Mouse (Mus musculus): ENCODE data around the gene Gm12253. TPM values are rescaled to one million over a fixed set of nuclear protein-coding genes. Genes with fewer than 3 reads are reported as not detected.

Gene Gm12253
- total and polyA plus RNA-seq, 3 experiments = not detected

DNA sequence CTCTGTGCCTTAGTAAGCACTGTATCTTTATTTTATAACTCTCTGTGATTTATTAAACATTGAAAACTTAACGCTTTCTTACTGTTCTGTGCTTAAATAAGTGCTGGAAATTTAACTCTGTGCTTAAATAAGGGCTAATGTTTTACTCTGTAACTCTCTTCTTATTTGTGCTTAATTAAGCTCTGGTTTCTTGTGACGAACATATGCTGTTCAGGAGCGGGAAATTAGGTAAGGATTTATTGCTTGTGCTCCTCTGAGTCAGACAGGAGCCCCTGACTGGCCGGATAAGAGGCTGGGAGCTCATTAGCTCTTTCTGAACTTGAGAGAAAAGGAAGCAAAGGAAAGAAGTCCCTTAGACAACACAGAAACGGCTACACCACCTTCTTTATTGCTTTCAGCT lies 5.5 kb downstream of the Gm12253 start:
- no peaks in the 10 kb centered on the region for H3K79me2 ChIP-seq (replicated peaks; ENCODE audit: control insufficient read depth, insufficient read depth, low read length)
- H3K27ac ChIP-seq = no peak overlapping the region
- H3K9ac ChIP-seq (ENCODE audit: low read depth, low read length) = no peak overlapping the region
- no peak overlapping the region for H3K4me3 ChIP-seq
- no peaks in the 10 kb centered on the region for H3K27me3 ChIP-seq (ENCODE audit: control insufficient read depth, insufficient read depth, low read length)
- TF ChIP-seq CTCF (IDR thresholded peaks at IDR 0.05) (no peak), EP300 (IDR thresholded peaks at IDR 0.05; ENCODE audit: insufficient read depth, low read depth, low read length) (no peak), POLR2A (IDR thresholded peaks at IDR 0.05; ENCODE audit: insufficient read depth, low read depth, low read length) (no peak)
- WGBS = 49% methylated on average over 5 of the region's 5 CpGs
- no peak for DNase-seq
- no peaks in the 10 kb centered on the region for H3K4me1 ChIP-seq (ENCODE audit: control insufficient read depth, insufficient read depth, low read length)
- intact Hi-C loops (cut with DNase I) = no loop called here
- no peaks in the 10 kb centered on the region for H3K36me3 ChIP-seq (ENCODE audit: control insufficient read depth, insufficient read depth, low read length)

DNA sequence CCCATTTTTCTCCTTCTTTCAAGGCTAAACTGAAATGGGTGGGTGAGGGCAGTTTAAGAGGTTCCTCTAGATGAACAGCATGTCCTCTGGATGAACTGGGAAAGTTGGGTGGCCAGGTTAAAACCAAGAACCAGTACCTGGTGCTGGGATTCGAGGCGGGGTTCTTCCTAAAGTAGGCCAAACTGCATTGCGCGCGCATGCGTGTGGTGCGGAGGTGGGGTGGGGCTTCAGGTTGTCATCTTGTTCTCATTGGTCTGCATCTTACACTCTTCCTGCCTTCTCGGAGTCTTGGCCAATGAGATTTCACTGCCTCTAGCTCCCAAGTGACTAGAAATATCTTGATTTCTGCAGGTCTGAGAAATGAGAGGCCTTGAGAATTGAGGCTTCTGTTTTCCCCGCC lies 20.4 kb downstream of the Gm12253 start, which contains the start of gene Lypd9:
TSS of gene Lypd9 (minus strand) at position 165 of the 400 bp plus-strand sequence.
- no peak within 1 kb of the TSS for H3K27ac ChIP-seq
- H3K4me3 ChIP-seq = no peak within 1 kb of the TSS
- DNase-seq = no peak
- intact Hi-C loops (cut with DNase I) = no loop called here
- no peaks in the 10 kb centered on the region for H3K4me1 ChIP-seq (ENCODE audit: control insufficient read depth, insufficient read depth, low read length)
- 94% methylated on average over 9 of the region's 9 CpGs for WGBS
- no peaks in the 10 kb centered on the region for H3K79me2 ChIP-seq (replicated peaks; ENCODE audit: control insufficient read depth, insufficient read depth, low read length)
- H3K9ac ChIP-seq (ENCODE audit: low read depth, low read length) = no peak within 1 kb of the TSS
- no peaks in the 10 kb centered on the region for H3K27me3 ChIP-seq (ENCODE audit: control insufficient read depth, insufficient read depth, low read length)
- H3K36me3 ChIP-seq (ENCODE audit: control insufficient read depth, insufficient read depth, low read length) = no peaks in the 10 kb centered on the region
- no peak for TF ChIP-seq EP300 (IDR thresholded peaks at IDR 0.05; ENCODE audit: insufficient read depth, low read depth, low read length)
- TF ChIP-seq POLR2A (IDR thresholded peaks at IDR 0.05; ENCODE audit: insufficient read depth, low read depth, low read length) = no peak
- TF ChIP-seq CTCF (IDR thresholded peaks at IDR 0.05) = no peak

DNA sequence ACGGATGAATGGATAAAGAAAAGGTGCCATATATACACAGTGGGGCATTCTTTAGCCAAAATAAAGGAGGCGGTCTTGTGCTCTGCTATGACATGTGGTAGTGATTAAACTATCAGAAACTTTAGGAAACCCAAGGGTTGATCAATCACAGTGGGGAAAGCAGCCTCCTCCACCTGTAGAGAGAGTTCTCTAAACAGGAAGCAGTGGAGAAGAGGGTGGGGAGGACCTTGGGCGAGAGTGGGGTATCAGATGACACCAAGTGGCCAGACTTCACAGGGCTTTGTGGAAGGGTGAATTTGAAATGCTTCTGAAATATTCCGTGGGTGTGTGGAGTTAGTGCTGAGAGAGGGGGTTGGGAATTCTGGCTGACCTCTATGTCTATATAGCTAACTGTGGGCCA lies 21.2 kb downstream of the Gm12253 start:
- Histone ChIP-seq H3K79me2 (replicated peaks; ENCODE audit: control insufficient read depth, insufficient read depth, low read length) (no peaks in the 10 kb centered on the region), H3K9ac (ENCODE audit: low read depth, low read length) (no peak overlapping the region), H3K27me3 (ENCODE audit: control insufficient read depth, insufficient read depth, low read length) (no peaks in the 10 kb centered on the region), H3K36me3 (ENCODE audit: control insufficient read depth, insufficient read depth, low read length) (no peaks in the 10 kb centered on the region), H3K27ac (no peak overlapping the region), H3K4me3 (no peak overlapping the region), H3K4me1 (ENCODE audit: control insufficient read depth, insufficient read depth, low read length) (no peaks in the 10 kb centered on the region)
- TF ChIP-seq POLR2A (IDR thresholded peaks at IDR 0.05; ENCODE audit: insufficient read depth, low read depth, low read length) = no peak
- no peak for TF ChIP-seq CTCF (IDR thresholded peaks at IDR 0.05)
- TF ChIP-seq EP300 (IDR thresholded peaks at IDR 0.05; ENCODE audit: insufficient read depth, low read depth, low read length) = no peak
- WGBS = 49% methylated on average over 4 of the region's 4 CpGs
- DNase-seq = no peak
- intact Hi-C loops (cut with DNase I) = no loop called here

DNA sequence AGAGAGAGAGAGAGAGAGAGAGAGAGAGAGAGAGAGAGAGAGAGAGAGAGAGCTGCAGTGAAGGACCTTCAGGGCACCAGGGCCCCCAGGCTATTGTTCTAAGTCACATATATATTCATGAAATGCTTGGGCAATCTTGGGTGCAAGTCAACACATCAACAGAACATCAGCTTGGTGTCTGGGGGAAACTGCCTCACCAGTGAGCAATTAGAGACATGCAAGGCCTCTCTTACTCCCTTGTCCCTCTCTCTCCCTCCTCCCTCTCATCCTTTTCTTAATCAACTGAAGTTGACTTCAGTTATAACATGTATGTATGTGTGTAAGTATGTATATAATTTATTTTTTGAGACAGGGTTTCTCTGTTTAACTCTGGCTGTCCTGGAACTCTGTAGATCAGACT lies 29.8 kb downstream of the Gm12253 start, which contains the start of gene Olfr30:
TSS of gene Olfr30 (minus strand) at position 101 of the 400 bp plus-strand sequence.
- Histone ChIP-seq H3K4me3 (no peak within 1 kb of the TSS), H3K36me3 (ENCODE audit: control insufficient read depth, insufficient read depth, low read length) (no peaks in the 10 kb centered on the region), H3K9ac (ENCODE audit: low read depth, low read length) (no peak within 1 kb of the TSS), H3K27me3 (ENCODE audit: control insufficient read depth, insufficient read depth, low read length) (no peaks in the 10 kb centered on the region), H3K4me1 (ENCODE audit: control insufficient read depth, insufficient read depth, low read length) (no peaks in the 10 kb centered on the region), H3K79me2 (replicated peaks; ENCODE audit: control insufficient read depth, insufficient read depth, low read length) (no peaks in the 10 kb centered on the region), H3K27ac (no peak within 1 kb of the TSS)
- TF ChIP-seq POLR2A (IDR thresholded peaks at IDR 0.05; ENCODE audit: insufficient read depth, low read depth, low read length) (no peak), EP300 (IDR thresholded peaks at IDR 0.05; ENCODE audit: insufficient read depth, low read depth, low read length) (no peak), CTCF (IDR thresholded peaks at IDR 0.05) (no peak)
- intact Hi-C loops (cut with DNase I) = no loop called here
- no peak for DNase-seq

Other genes with a start within 250 kb of the Gm12253 start
- 10 to 100 TPM in 1 of 2 experiments, 1 to 10 TPM in 1; 9.3 to 12.4 TPM for gene Igtp, start 233.0 kb upstream of the Gm12253 start, total RNA-seq (2021)
- 14.1 and 16.4 TPM in 2 replicates for gene Igtp, start 233.0 kb upstream of the Gm12253 start, polyA plus RNA-seq (2012; rRNA removed)
- gene Irgm2, start 232.9 kb upstream of the Gm12253 start, total RNA-seq (2021) = 10 to 100 TPM; 10.6 to 16.4 TPM
- 11.9 and 18.3 TPM in 2 replicates for gene Irgm2, start 232.9 kb upstream of the Gm12253 start, polyA plus RNA-seq (2012; rRNA removed)
- not detected for gene 4930438A08Rik, start 157.8 kb upstream of the Gm12253 start, total RNA-seq (2021)
- not detected in 2 replicates for gene 4930438A08Rik, start 157.8 kb upstream of the Gm12253 start, polyA plus RNA-seq (2012; rRNA removed)
- gene Zfp692, start 125.5 kb upstream of the Gm12253 start, total RNA-seq (2021) = 1 to 10 TPM; 3.1 to 4.4 TPM
- gene Zfp692, start 125.5 kb upstream of the Gm12253 start, polyA plus RNA-seq (2012; rRNA removed) = 9.8 and 11.3 TPM in 2 replicates
- gene Zfp672, start 102.2 kb upstream of the Gm12253 start, total RNA-seq (2021) = 10 to 100 TPM; 41.9 to 48.7 TPM
- 33.8 and 38.4 TPM in 2 replicates for gene Zfp672, start 102.2 kb upstream of the Gm12253 start, polyA plus RNA-seq (2012; rRNA removed)
- gene Sh3bp5l, start 101.8 kb upstream of the Gm12253 start, total RNA-seq (2021) = 10 to 100 TPM; 28.4 to 33.9 TPM
- 22.8 and 30.4 TPM in 2 replicates for gene Sh3bp5l, start 101.8 kb upstream of the Gm12253 start, polyA plus RNA-seq (2012; rRNA removed)
- not detected for gene Lypd8, start 53.5 kb upstream of the Gm12253 start, total RNA-seq (2021)
- gene Lypd8, start 53.5 kb upstream of the Gm12253 start, polyA plus RNA-seq (2012; rRNA removed) = 0.56 and 0.62 TPM in 2 replicates
- not detected for gene 1810065E05Rik, start 11.4 kb upstream of the Gm12253 start, total RNA-seq (2021)
- not detected in 2 replicates for gene 1810065E05Rik, start 11.4 kb upstream of the Gm12253 start, polyA plus RNA-seq (2012; rRNA removed)
- not detected for gene Lypd9, start 20.4 kb downstream of the Gm12253 start, total RNA-seq (2021)
- not detected in 2 replicates for gene Lypd9, start 20.4 kb downstream of the Gm12253 start, polyA plus RNA-seq (2012; rRNA removed)
- not detected for gene Olfr30, start 29.7 kb downstream of the Gm12253 start, total RNA-seq (2021)
- gene Olfr30, start 29.7 kb downstream of the Gm12253 start, polyA plus RNA-seq (2012; rRNA removed) = not detected in 2 replicates
- gene Olfr332, start 60.0 kb downstream of the Gm12253 start, total RNA-seq (2021) = not detected
- not detected in 2 replicates for gene Olfr332, start 60.0 kb downstream of the Gm12253 start, polyA plus RNA-seq (2012; rRNA removed)
- not detected for gene Olfr331, start 70.0 kb downstream of the Gm12253 start, total RNA-seq (2021)
- not detected in 2 replicates for gene Olfr331, start 70.0 kb downstream of the Gm12253 start, polyA plus RNA-seq (2012; rRNA removed)
- gene Olfr330, start 102.3 kb downstream of the Gm12253 start, total RNA-seq (2021) = not detected
- not detected in 2 replicates for gene Olfr330, start 102.3 kb downstream of the Gm12253 start, polyA plus RNA-seq (2012; rRNA removed)
- not detected for gene Olfr329-ps, start 113.9 kb downstream of the Gm12253 start, total RNA-seq (2021)
- 0.15 and 0.27 TPM in 2 replicates for gene Olfr329-ps, start 113.9 kb downstream of the Gm12253 start, polyA plus RNA-seq (2012; rRNA removed)
- not detected for gene Olfr328, start 123.1 kb downstream of the Gm12253 start, total RNA-seq (2021)
- not detected in 2 replicates for gene Olfr328, start 123.1 kb downstream of the Gm12253 start, polyA plus RNA-seq (2012; rRNA removed)
- gene Olfr224, start 138.0 kb downstream of the Gm12253 start, total RNA-seq (2021) = not detected
- 0.61 and 1.3 TPM in 2 replicates for gene Olfr224, start 138.0 kb downstream of the Gm12253 start, polyA plus RNA-seq (2012; rRNA removed)
- not detected for gene Olfr325, start 145.2 kb downstream of the Gm12253 start, total RNA-seq (2021)
- gene Olfr325, start 145.2 kb downstream of the Gm12253 start, polyA plus RNA-seq (2012; rRNA removed) = not detected in 2 replicates
- gene Olfr324, start 162.6 kb downstream of the Gm12253 start, total RNA-seq (2021) = not detected
- not detected in 2 replicates for gene Olfr324, start 162.6 kb downstream of the Gm12253 start, polyA plus RNA-seq (2012; rRNA removed)
- 10 to 100 TPM in 1 of 2 experiments, 1 to 10 TPM in 1; 7.6 to 11.4 TPM for gene 2210407C18Rik, start 183.5 kb downstream of the Gm12253 start, total RNA-seq (2021)
- 1.5 and 3.6 TPM in 2 replicates for gene 2210407C18Rik, start 183.5 kb downstream of the Gm12253 start, polyA plus RNA-seq (2012; rRNA removed)
- gene Olfr323, start 197.9 kb downstream of the Gm12253 start, total RNA-seq (2021) = not detected
- not detected in 2 replicates for gene Olfr323, start 197.9 kb downstream of the Gm12253 start, polyA plus RNA-seq (2012; rRNA removed)
- gene Trim58, start 207.9 kb downstream of the Gm12253 start, total RNA-seq (2021) = under 1 TPM in 1 of 2 experiments, not detected in 1; 0.20 TPM
- 0.06 TPM in 1 of 2 replicates, not detected in the other for gene Trim58, start 207.9 kb downstream of the Gm12253 start, polyA plus RNA-seq (2012; rRNA removed)
- gene Olfr322, start 226.2 kb downstream of the Gm12253 start, total RNA-seq (2021) = not detected
- gene Olfr322, start 226.2 kb downstream of the Gm12253 start, polyA plus RNA-seq (2012; rRNA removed) = not detected in 2 replicates
- gene Olfr320, start 248.5 kb downstream of the Gm12253 start, total RNA-seq (2021) = not detected
- not detected in 2 replicates for gene Olfr320, start 248.5 kb downstream of the Gm12253 start, polyA plus RNA-seq (2012; rRNA removed)